Mouse (Mus musculus) embryonic facial prominence, embryonic 11.5 days (tissue): ENCODE measurements around the gene Maats1. TPM values are rescaled to one million over a fixed set of nuclear protein-coding genes. Genes with fewer than 3 reads are reported as not detected.
"Not testable (repeated sequence)": the region's sequence is repeated elsewhere in the genome, so short reads cannot be mapped to it uniquely, and the experiment has no call there.

Experiments
- ATAC-seq: fragments of 200-750 bp; cut with Nextera tagmentation; replicated peaks from 2 replicates; pipeline ENCODE4 v1.8.0; 2017; ENCODE audit warnings: low read depth; ENCODE audit not compliant: insufficient number of reproducible peaks, low FRiP score, low TSS enrichment
- DNase-seq: peaks from one replicate; pipeline ENCODE4 v3.0.0-alpha.2; 2015; ENCODE audit warnings: low spot score
- H3K27ac ChIP-seq: fragments of 300-500 bp; sonication (generic); replicated peaks from 2 replicates; pipeline ENCODE4 v1.5.1; 2014; ENCODE audit warnings: mild to moderate bottlenecking, low read depth, low read length, control low read depth
- H3K27me3 ChIP-seq: fragments of 300-500 bp; sonication (generic); 2 replicates; pipeline ENCODE4 v1.6.1; 2014; ENCODE audit warnings: mild to moderate bottlenecking, low read length, moderate library complexity, mixed read lengths; ENCODE audit not compliant: control insufficient read depth, insufficient read depth
- H3K36me3 ChIP-seq: fragments of 300-500 bp; sonication (generic); replicated peaks from 2 replicates; pipeline ENCODE4 v1.6.1; 2014; ENCODE audit warnings: low read depth, mild to moderate bottlenecking, low read length, moderate library complexity, mixed read lengths; ENCODE audit not compliant: control insufficient read depth, insufficient read depth
- H3K4me1 ChIP-seq: fragments of 300-500 bp; sonication (generic); 2 replicates; pipeline ENCODE4 v1.6.1; 2014; ENCODE audit warnings: low read length, mixed read lengths; ENCODE audit not compliant: control insufficient read depth, insufficient read depth
- H3K4me2 ChIP-seq: fragments of 300-500 bp; sonication (generic); 2 replicates; pipeline ENCODE4 v1.6.1; 2014; ENCODE audit warnings: low read depth, mild to moderate bottlenecking, control low read depth, low read length, moderate library complexity
- H3K4me3 ChIP-seq: fragments of 300-500 bp; sonication (generic); 2 replicates; pipeline ENCODE4 v1.5.1; 2014; ENCODE audit warnings: low read depth, low read length, control low read depth
- H3K9ac ChIP-seq: fragments of 300-500 bp; sonication (generic); replicated peaks from 2 replicates; pipeline ENCODE4 v1.6.1; 2014; ENCODE audit warnings: mild to moderate bottlenecking, control low read depth, low read length
- H3K9me3 ChIP-seq: fragments of 300-500 bp; sonication (generic); replicated peaks from 2 replicates; pipeline ENCODE4 v1.6.1; 2016; ENCODE audit warnings: mild to moderate bottlenecking, low read length, inconsistent platforms, mixed read lengths; ENCODE audit not compliant: control insufficient read depth
- WGBS: fragments of 180-500 bp; shearing (Covaris S2); extraction: QIAGEN DNeasy Blood & Tissue Kit; methylation state at CpG from one replicate; pipeline ENCODE4 v1.1.7; 2014; 5-methylcytosine and 5-hydroxymethylcytosine counted together
- polyA plus RNA-seq: library from polyadenylated mRNA; unstranded; fragments of >200 nt; fragmentation: Nextera tagmentation; extraction: Ambion mirVana; gene quantifications from 2 replicates; pipeline ENCODE4 v1.2.1, GENCODE M21; 2014

The Maats1 gene
- polyA plus RNA-seq, 1 experiment from 2014 or later: 0.13 TPM

- no peak overlapping the region for H3K4me3 ChIP-seq
- 84% methylated on average over 3 of the region's 3 CpGs for WGBS
- no peak overlapping the region for H3K27ac ChIP-seq
- no peak overlapping the region for H3K4me2 ChIP-seq
- ATAC-seq (no peak), DNase-seq (peak; percentile 84)
- H3K27me3 ChIP-seq: no peaks in the 10 kb centered on the region
- no peak overlapping the region for H3K9ac ChIP-seq
- H3K4me1 ChIP-seq: 0 out of 2 replicates have a peak, but pooled peaks cover 2% of the 10 kb centered on the region
- H3K36me3 ChIP-seq: no peaks in the 10 kb centered on the region; the same call in 1 of the 2 replicates
- no peaks in the 10 kb centered on the region for H3K9me3 ChIP-seq
These were observed 3.2 kb upstream of the Maats1 start for GRCm38 (mm10) chr16:38344941-38345725.

- H3K36me3 ChIP-seq: not testable (repeated sequence)
These were observed 3.9 kb downstream of the Maats1 start for GRCm38 (mm10) chr16:38338077-38338476.

GRCm38 (mm10) chr16:38334431-38334830 lies 7.5 kb downstream of the Maats1 start:
- Histone ChIP-seq H3K9ac (no peak overlapping the region), H3K4me2 (no peak overlapping the region), H3K27me3 (no peaks in the 10 kb centered on the region), H3K36me3 (no peaks in the 10 kb centered on the region), H3K27ac (no peak overlapping the region), H3K4me1 (no peaks in the 10 kb centered on the region), H3K9me3 (no peaks in the 10 kb centered on the region), H3K4me3 (no peak overlapping the region)
- ATAC-seq (no peak), DNase-seq (no peak)
- WGBS: 39% methylated on average over 6 of the region's 6 CpGs

More at GRCm38 (mm10) chr16:38338077-38338476, 3.9 kb downstream of the Maats1 start:
- not testable (repeated sequence) for H3K9me3 ChIP-seq, ATAC-seq, DNase-seq, H3K9ac ChIP-seq, H3K4me3 ChIP-seq, H3K4me2 ChIP-seq, H3K4me1 ChIP-seq, H3K27me3 ChIP-seq, H3K27ac ChIP-seq
- 82% methylated on average over 4 of the region's 4 CpGs for WGBS

- ATAC-seq (no peak), DNase-seq (no peak)
- no peak overlapping the region for H3K4me2 ChIP-seq
- 84% methylated on average over 3 of the region's 3 CpGs for WGBS
- no peak overlapping the region for H3K27ac ChIP-seq
- no peak overlapping the region for H3K4me3 ChIP-seq
- H3K9ac ChIP-seq: no peak overlapping the region
- no peaks in the 10 kb centered on the region for H3K4me1 ChIP-seq
- H3K27me3 ChIP-seq: no peaks in the 10 kb centered on the region
- H3K36me3 ChIP-seq: no peaks in the 10 kb centered on the region
- no peaks in the 10 kb centered on the region for H3K9me3 ChIP-seq
These were observed 12.6 kb downstream of the Maats1 start for GRCm38 (mm10) chr16:38329340-38329739.

GRCm38 (mm10) chr16:38326778-38327397 lies 15.1 kb downstream of the Maats1 start:
- Histone ChIP-seq H3K36me3 (no peaks in the 10 kb centered on the region), H3K27me3 (no peaks in the 10 kb centered on the region), H3K9me3 (no peaks in the 10 kb centered on the region), H3K9ac (no peak overlapping the region), H3K27ac (no peak overlapping the region), H3K4me2 (no peak overlapping the region), H3K4me1 (no peaks in the 10 kb centered on the region), H3K4me3 (no peak overlapping the region)
- 84% methylated on average over 11 of the region's 11 CpGs for WGBS
- DNase-seq: no peak
- no peak for ATAC-seq

GRCm38 (mm10) chr16:38324311-38324710 lies 17.6 kb downstream of the Maats1 start:
- Histone ChIP-seq H3K4me1 (no peaks in the 10 kb centered on the region), H3K4me2 (no peak overlapping the region), H3K4me3 (no peak overlapping the region), H3K27me3 (no peaks in the 10 kb centered on the region), H3K9me3 (no peaks in the 10 kb centered on the region), H3K9ac (no peak overlapping the region), H3K27ac (no peak overlapping the region), H3K36me3 (no peaks in the 10 kb centered on the region)
- WGBS: 88% methylated on average over 15 of the region's 15 CpGs
- no peak for DNase-seq
- ATAC-seq: no peak

- H3K4me3 ChIP-seq: no peak overlapping the region; the same call in 1 of the 2 replicates
- no peak overlapping the region for H3K27ac ChIP-seq
These were observed 20.4 kb downstream of the Maats1 start for GRCm38 (mm10) chr16:38321452-38321935.

GRCm38 (mm10) chr16:38319087-38319486 lies 22.9 kb downstream of the Maats1 start:
- ATAC-seq (no peak), DNase-seq (no peak)
- Histone ChIP-seq H3K27ac (no peak overlapping the region), H3K36me3 (no peaks in the 10 kb centered on the region), H3K9ac (no peak overlapping the region), H3K4me2 (no peak overlapping the region), H3K4me1 (no peaks in the 10 kb centered on the region), H3K4me3 (no peak overlapping the region), H3K9me3 (no peaks in the 10 kb centered on the region), H3K27me3 (no peaks in the 10 kb centered on the region)
- WGBS: 87% methylated on average over 4 of the region's 4 CpGs

More at GRCm38 (mm10) chr16:38321452-38321935, 20.4 kb downstream of the Maats1 start:
- 25% methylated on average over 17 of the region's 17 CpGs for WGBS
- Histone ChIP-seq H3K27me3 (no peaks in the 10 kb centered on the region), H3K4me1 (no peaks in the 10 kb centered on the region), H3K36me3 (no peaks in the 10 kb centered on the region), H3K9ac (0 out of 2 replicates have a peak overlapping the region, but pooled peaks have one; percentile 33), H3K4me2 (0 out of 2 replicates have a peak overlapping the region, but pooled peaks have one; percentile 15), H3K9me3 (no peaks in the 10 kb centered on the region)
- peak; percentile 75 for DNase-seq
- no peak for ATAC-seq
